Mouse (Mus musculus) left cerebral cortex, adult 2 months (tissue): ENCODE results near the gene Fstl5. TPM values are rescaled to one million over a fixed set of nuclear protein-coding genes. Genes with fewer than 3 reads are reported as not detected.

ENCODE experiments used
- DNase-seq, 2 experiments: peaks; one replicate each; pipeline ENCODE4 v3.0.0; 2021 to 2022; ENCODE audit warnings: low spot score in 2 of 2, mixed read lengths in 1 of 2; ENCODE audit errors: extremely low spot score in 1 of 2
- H3K27ac ChIP-seq: fragments of 200-600 bp; 2 replicates; pipeline ENCODE4 v1.8.1; 2022
- H3K4me3 ChIP-seq: fragments of 200-600 bp; 2 replicates; pipeline ENCODE4 v1.8.1; 2022
- CTCF ChIP-seq: fragments of 200-600 bp; IDR thresholded peaks from 2 replicates; pipeline ENCODE4 v1.8.1; 2022; ENCODE audit warnings: antibody characterized with exemption, mild to moderate bottlenecking, moderate library complexity
- intact Hi-C: fragments of 180-260 bp; cut with DNase I; formaldehyde crosslinking; loops from one replicate; pipeline ENCODE4 v1.15.1; 2025
- long read RNA-seq, 2 experiments: library from polyadenylated mRNA; stranded (forward); transcript quantifications; one replicate each; pipeline ENCODE4 v2.0.0; 2021; ENCODE audit warnings: borderline mapping rate in 2 of 2
- total RNA-seq, 2 experiments: library from RNA; stranded (reverse); gene quantifications; 2 replicates each; pipeline ENCODE4 v1.2.3; 2021

Fstl5 gene
- 10 to 100 TPM; 17.9 to 19.2 TPM for total RNA-seq
- long read RNA-seq, experiment 1, full-length matches to known transcripts: 9 of 20 reads
- long read RNA-seq, experiment 1, partial matches to known transcripts: 2 of 20 reads
- long read RNA-seq, experiment 1, other reads (novel, unspliced or antisense): 9 of 20 reads
- long read RNA-seq, experiment 2, full-length matches to known transcripts: 8 of 12 reads
- long read RNA-seq, experiment 2, partial matches to known transcripts: 2 of 12 reads
- long read RNA-seq, experiment 2, other reads (novel, unspliced or antisense): 2 of 12 reads

DNA sequence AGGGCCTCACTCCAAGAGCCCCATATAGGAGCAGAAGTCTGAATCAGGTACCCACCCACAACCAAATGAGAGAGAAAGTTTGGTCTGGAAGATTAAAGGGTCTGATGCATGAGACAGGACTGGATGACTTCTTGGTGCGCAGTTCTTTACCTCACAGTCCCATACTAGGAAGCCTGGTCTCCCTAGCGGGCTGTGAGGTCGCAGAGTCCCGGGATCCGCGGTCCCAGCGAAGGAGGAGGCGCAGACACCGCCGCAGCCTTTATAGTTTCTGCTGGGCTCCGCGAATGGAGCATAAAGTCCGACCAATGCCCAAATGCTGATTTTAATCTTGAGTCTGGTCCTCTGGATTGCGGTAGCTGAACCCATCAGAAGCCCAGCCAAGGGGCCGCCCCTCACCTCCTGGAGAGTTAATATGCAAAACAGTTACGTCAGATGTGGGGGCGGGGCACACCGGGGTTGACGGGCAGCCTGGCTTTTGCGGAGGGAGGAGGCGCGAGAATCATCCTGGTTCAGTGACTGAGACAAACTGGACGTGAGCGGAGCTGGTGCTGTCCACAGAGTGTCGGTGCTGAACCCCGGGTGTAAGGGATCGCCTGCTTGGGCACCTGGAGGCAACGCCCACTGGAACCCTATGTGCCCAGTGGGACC lies at the start of gene Fstl5:
TSS of gene Fstl5 (plus strand) at position 211 of the 648 bp plus-strand sequence.
- DNase-seq: peak; percentile 71 to 79
- peak within 1 kb of the TSS; percentile 61 for H3K27ac ChIP-seq
- intact Hi-C loops: loop anchor here (5.0 to 10.0 kb wide), 2 partner anchors 488 to 771 kb away; no protein-coding TSS in a partner anchor
- H3K4me3 ChIP-seq: peak within 1 kb of the TSS; percentile 62
- no peak for TF ChIP-seq CTCF

DNA sequence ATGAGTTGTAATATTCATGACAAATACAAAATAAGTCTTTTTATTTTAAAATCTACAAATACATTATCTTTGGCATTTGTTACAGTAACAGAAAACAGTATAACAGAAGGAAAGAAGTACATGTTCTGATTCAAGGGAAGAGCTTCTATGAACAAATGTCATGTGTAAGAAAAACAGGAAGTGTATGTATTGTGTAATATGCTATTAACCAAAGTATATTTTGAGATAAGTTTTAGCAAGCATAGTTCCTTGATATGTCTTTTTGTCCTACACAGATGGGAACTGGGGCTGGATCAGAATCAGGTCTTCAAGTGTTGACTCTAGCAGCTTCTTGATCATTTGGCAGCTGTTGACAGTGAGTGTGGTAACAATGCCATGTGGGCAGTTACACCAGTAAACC lies 48.5 kb upstream of the Fstl5 start:
- Histone ChIP-seq H3K4me3 (no peak overlapping the region), H3K27ac (no peak overlapping the region)
- intact Hi-C loops: no loop called here
- no peak for DNase-seq
- TF ChIP-seq CTCF: no peak

DNA sequence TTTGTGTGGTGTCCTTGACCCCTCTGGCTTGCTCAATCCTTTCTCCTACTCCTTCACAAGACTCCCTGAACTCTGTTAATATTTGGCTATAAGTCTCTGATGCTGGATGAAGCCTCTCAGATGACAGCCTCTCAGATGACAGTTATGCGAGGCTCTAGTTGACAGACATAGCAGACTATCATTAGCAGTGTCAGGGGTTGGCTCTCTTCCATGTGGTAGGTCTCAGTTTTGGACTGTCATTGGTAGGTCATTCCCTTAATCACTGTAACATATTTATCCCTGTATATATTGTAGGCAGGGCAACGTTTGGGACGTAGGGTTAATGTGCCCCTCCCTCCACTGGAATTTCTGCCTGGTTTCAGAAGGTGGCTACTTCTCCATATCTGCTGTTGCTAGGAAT lies 22.9 kb upstream of the Fstl5 start:
- no peak for TF ChIP-seq CTCF
- Histone ChIP-seq H3K4me3 (no peak overlapping the region), H3K27ac (no peak overlapping the region)
- intact Hi-C loops: no loop called here
- DNase-seq: no peak

DNA sequence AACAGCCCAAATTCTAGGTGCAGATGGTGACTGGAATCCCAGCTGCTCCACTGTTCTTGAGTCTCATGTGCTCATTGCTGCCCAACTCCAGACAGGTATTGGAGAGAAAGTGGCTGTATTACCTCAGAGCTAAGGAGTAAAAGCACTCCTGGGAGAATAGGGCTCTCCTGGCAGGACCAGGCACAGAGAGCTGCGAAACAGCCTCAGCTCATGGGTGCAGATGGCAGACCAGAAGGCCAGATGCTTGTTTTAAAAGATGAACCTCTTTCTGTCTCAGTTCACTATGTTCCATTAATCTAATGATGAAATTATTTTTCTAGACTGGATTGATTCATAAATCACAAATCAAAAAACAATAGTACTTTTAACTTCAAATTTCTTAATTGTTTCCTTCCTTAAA lies 12.1 kb upstream of the Fstl5 start:
- intact Hi-C loops: no loop called here
- no peak for TF ChIP-seq CTCF
- no peak for DNase-seq
- H3K27ac ChIP-seq: no peak overlapping the region
- H3K4me3 ChIP-seq: no peak overlapping the region

DNA sequence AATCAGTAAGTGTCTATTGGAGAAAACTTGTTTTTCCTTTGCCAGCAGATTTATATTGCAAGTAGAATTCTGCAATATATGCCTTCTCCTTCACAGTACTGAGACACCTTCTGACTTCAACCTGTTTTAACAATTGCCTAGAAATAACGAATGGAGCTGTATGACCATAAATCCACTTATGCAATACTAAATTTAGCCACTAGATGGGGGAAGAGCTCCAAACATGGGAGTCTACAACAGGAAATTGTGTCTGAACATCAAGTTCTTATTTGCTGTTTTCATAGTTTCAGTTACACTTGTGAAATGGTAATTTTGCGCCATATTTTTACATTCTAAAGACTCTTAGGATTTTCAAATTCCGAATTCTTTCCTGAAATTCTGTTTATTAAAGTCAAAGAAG lies 6.2 kb upstream of the Fstl5 start:
- TF ChIP-seq CTCF: peak; percentile 98

DNA sequence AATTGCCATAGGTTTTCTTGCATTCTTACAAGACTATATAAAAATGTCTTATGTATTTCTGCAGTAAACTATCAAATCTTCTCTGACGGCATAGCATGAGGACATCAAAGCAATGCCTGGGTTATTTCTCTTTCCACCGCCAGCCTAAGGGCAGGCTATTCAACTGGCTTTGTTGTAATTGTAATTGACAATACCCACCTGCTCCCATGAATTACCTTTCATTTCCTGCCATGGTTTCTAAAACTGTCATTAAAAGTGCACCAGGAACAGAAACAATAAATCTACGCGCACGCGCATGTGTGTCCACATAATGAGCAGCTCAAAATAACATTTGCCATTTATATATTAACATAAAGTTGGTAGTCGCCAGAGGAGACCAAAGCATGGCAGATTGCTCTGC lies 1.2 kb upstream of the Fstl5 start:
- no peak overlapping the region for H3K27ac ChIP-seq
- intact Hi-C loops: loop anchor here (5.0 to 10.0 kb wide), 2 partner anchors 489 to 772 kb away; no protein-coding TSS in a partner anchor
- DNase-seq: no peak
- TF ChIP-seq CTCF: no peak
- H3K4me3 ChIP-seq: no peak overlapping the region

More for the DNA sequence above, 6.2 kb upstream of the Fstl5 start:
- Histone ChIP-seq H3K27ac (no peak overlapping the region), H3K4me3 (no peak overlapping the region)
- intact Hi-C loops: no loop called here
- no peak for DNase-seq

DNA sequence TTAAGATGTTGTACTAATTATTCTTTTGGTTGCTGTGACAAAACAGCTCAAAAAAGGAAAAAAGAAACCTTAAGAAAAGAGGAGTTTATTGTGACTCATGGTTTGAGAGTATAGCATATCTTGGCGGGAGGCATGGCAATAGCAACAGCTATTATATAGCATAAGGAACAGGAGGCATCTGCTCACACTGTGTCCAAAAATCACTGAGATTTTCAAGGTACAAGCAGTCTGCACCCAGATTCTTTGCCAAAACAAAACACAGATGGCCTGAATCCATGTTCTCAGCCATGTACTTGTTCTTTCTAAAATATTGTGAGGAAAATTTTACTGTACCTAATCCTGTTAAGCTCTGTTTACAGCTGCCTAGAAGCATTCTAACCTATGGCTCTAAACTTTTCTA lies 66.4 kb downstream of the Fstl5 start:
- intact Hi-C loops: no loop called here
- no peak for DNase-seq
- no peak overlapping the region for H3K4me3 ChIP-seq
- no peak for TF ChIP-seq CTCF
- H3K27ac ChIP-seq: no peak overlapping the region

DNA sequence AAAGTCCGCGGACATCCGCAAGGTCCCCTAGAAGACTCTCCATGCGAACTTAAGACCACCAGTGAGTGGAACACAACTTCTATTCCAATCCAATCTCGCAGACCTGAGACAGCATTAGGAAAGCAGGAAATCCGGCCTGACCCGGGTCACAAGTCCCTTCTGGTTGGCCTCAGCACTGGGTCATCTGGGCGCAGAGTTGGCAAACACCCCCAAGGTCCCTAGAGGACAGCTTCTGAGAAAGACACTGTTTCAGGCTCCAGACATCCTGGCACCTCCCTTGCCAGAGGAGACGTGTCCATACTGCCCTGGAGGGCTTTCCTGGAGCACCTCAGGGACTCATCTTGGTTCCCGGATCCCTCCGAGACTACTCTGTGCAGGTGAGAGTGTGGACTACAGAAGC lies 73.8 kb downstream of the Fstl5 start:
- no peak for TF ChIP-seq CTCF
- no peak for DNase-seq
- intact Hi-C loops: no loop called here
- no peak overlapping the region for H3K27ac ChIP-seq
- H3K4me3 ChIP-seq: no peak overlapping the region

DNA sequence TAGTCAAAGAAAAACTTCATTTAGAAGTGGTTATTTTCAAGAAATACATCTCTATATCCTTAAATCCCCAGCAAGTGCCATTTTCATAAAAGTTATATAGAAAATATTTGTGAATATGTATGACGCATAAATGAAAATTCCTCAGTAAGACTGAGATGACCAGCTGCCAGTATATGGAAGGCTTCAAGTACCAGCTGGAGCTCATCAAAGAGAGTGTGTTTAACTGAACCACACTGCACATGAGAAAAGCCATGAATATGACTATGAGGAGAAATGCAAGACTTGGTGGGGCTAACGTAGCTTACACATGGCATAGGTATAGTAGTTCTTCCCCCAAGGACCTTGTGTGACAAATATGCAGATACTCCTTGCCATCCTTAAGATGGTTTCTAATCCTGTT lies 164.8 kb downstream of the Fstl5 start:
- Histone ChIP-seq H3K4me3 (no peak overlapping the region), H3K27ac (no peak overlapping the region)
- intact Hi-C loops: no loop called here
- no peak for TF ChIP-seq CTCF
- no peak for DNase-seq

DNA sequence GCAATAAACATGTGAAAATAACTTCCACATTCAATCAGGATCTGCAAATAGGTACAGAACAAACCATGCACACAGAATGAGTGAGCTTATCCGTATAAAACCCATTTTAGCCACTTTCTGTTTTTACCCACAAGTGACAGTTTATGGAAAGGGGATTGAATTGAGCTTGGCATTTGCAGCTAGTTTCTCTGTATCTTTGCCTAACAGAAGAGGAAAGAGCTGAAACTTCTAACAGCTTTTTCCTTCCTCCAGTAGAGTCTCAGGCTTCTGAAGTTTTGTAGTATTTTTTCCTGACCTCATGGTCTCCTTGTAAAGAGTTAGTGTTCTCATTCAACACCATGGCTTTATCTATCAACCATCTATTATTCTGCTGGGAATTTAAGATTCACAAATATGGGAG lies 177.3 kb downstream of the Fstl5 start:
- no peak for DNase-seq
- intact Hi-C loops: no loop called here
- no peak overlapping the region for H3K27ac ChIP-seq
- H3K4me3 ChIP-seq: no peak overlapping the region
- no peak for TF ChIP-seq CTCF

DNA sequence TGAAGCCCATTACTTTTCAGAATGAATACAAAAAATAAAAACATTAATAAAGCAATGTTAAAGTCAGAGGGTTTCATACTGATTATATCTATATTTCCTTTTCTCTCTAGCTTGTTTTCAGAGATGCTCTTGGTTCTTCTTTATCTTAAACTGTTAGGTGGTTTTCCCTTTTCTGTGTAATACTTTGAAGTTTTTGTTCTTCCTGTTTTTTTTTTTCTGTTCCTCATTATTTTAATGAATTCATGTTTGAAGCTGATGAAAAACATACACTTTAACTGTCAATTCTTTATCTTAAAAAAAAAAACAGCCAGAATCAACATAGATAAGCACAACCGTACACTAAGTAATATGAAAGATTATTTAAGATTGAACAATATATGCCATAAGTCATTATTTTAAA lies 218.9 kb downstream of the Fstl5 start:
- intact Hi-C loops: no loop called here
- TF ChIP-seq CTCF: no peak
- no peak overlapping the region for H3K4me3 ChIP-seq

DNA sequence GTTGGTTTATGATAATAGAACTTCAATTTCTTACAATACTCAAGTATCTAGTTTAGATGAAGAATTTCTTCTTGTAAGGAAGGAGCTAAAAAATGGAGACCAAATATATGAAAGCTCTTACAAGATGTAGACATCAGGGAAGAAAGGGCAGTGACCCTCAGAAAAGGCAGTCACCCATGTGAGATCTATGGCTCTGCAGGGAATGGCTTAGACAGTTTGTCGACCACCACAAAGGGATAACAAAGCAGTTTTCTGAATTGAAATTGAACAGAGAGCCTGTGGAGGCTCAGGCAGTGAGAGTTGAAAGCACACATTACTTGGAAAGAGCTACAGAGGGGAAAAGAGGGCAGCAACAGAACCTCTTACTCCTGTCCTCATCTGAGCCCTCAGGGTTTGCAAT lies 220.3 kb downstream of the Fstl5 start:
- no peak for DNase-seq
- TF ChIP-seq CTCF: no peak
- intact Hi-C loops: no loop called here
- no peak overlapping the region for H3K27ac ChIP-seq
- no peak overlapping the region for H3K4me3 ChIP-seq

More for the DNA sequence above, 218.9 kb downstream of the Fstl5 start:
- DNase-seq: no peak
- no peak overlapping the region for H3K27ac ChIP-seq
